Mouse (Mus musculus) kidney, embryonic 16.5 days (tissue): ENCODE measurements around the gene Rnaseh1. TPM values are rescaled to one million over a fixed set of nuclear protein-coding genes. Genes with fewer than 3 reads are reported as not detected.
A peak's percentile ranks its signal among the peaks of the same experiment; 100 is the strongest.

Experiments used
- ATAC-seq: fragments of 200-750 bp; cut with Nextera tagmentation; 2 replicates; pipeline ENCODE4 v1.8.0; 2017; ENCODE audit warnings: moderate TSS enrichment; ENCODE audit not compliant: low FRiP score, low TSS enrichment
- H3K27ac ChIP-seq: fragments of 300-500 bp; sonication (generic); 2 replicates; pipeline ENCODE4 v1.5.1; 2014; ENCODE audit warnings: low read length
- H3K27me3 ChIP-seq: fragments of 300-500 bp; sonication (generic); 2 replicates; pipeline ENCODE4 v1.6.1; 2014; ENCODE audit warnings: low read length, control low read depth, mixed read lengths; ENCODE audit not compliant: insufficient read depth
- H3K36me3 ChIP-seq: fragments of 300-500 bp; sonication (generic); 2 replicates; pipeline ENCODE4 v1.6.1; 2014; ENCODE audit warnings: low read length, control low read depth, mixed read lengths; ENCODE audit not compliant: insufficient read depth
- H3K4me1 ChIP-seq: fragments of 300-500 bp; sonication (generic); 2 replicates; pipeline ENCODE4 v1.6.1; 2014; ENCODE audit warnings: low read length, control low read depth, mixed read lengths; ENCODE audit not compliant: insufficient read depth
- H3K4me2 ChIP-seq: fragments of 300-500 bp; sonication (generic); replicated peaks from 2 replicates; pipeline ENCODE4 v1.6.1; 2014; ENCODE audit warnings: low read depth, low read length
- H3K4me3 ChIP-seq: fragments of 300-500 bp; sonication (generic); 2 replicates; pipeline ENCODE4 v1.5.1; 2014; ENCODE audit warnings: mild to moderate bottlenecking, low read length
- H3K9ac ChIP-seq: fragments of 300-500 bp; sonication (generic); replicated peaks from 2 replicates; pipeline ENCODE4 v1.6.1; 2014; ENCODE audit warnings: low read length
- H3K9me3 ChIP-seq: fragments of 300-500 bp; sonication (generic); 2 replicates; pipeline ENCODE4 v1.6.1; 2016; ENCODE audit warnings: low read length, control low read depth
- WGBS: fragments of 180-500 bp; shearing (Covaris S2); extraction: QIAGEN DNeasy Blood & Tissue Kit; methylation state at CpG from one replicate; pipeline ENCODE4 v1.1.7; 2014; 5-methylcytosine and 5-hydroxymethylcytosine counted together
- polyA plus RNA-seq: library from polyadenylated mRNA; unstranded; fragments of >200 nt; fragmentation: Nextera tagmentation; extraction: Ambion mirVana; gene quantifications from 2 replicates; pipeline ENCODE4 v1.2.1, GENCODE M21; 2015

The Rnaseh1 gene
- 34.7 and 39.3 TPM in 2 replicates for polyA plus RNA-seq

GRCm38 (mm10) chr12:28649141-28650110 lies at the start of gene Rnaseh1:
TSS of gene Rnaseh1 (plus strand) at chr12:28649602.
- WGBS = 2% methylated on average over 52 of the region's 52 CpGs
- peak within 1 kb of the TSS; percentile 67; the same call in 1 of the 2 replicates for H3K27ac ChIP-seq
- peaks cover 8% of the 10 kb centered on the region; the same call in 1 of the 2 replicates for H3K36me3 ChIP-seq
- no peaks in the 10 kb centered on the region for H3K27me3 ChIP-seq
- no peaks in the 10 kb centered on the region for H3K9me3 ChIP-seq
- peak within 1 kb of the TSS; percentile 82 for H3K4me2 ChIP-seq
- peak within 1 kb of the TSS; percentile 82 for H3K9ac ChIP-seq
- peak within 1 kb of the TSS; percentile 95 for H3K4me3 ChIP-seq
- H3K4me1 ChIP-seq = peaks cover 6% of the 10 kb centered on the region
- peak; percentile 97 for ATAC-seq

- no peak overlapping the region for H3K4me2 ChIP-seq
- WGBS = 15% methylated on average over 4 of the region's 4 CpGs
- H3K4me3 ChIP-seq = no peak overlapping the region
- H3K36me3 ChIP-seq = no peaks in the 10 kb centered on the region
- no peaks in the 10 kb centered on the region for H3K9me3 ChIP-seq
- ATAC-seq = no peak
- H3K27me3 ChIP-seq = no peaks in the 10 kb centered on the region
- H3K9ac ChIP-seq = no peak overlapping the region
- no peak overlapping the region for H3K27ac ChIP-seq
- H3K4me1 ChIP-seq = no peaks in the 10 kb centered on the region
Observed at GRCm38 (mm10) chr12:28602259-28602658, 47.1 kb upstream of the Rnaseh1 start.

- ATAC-seq = no peak
- Histone ChIP-seq H3K4me1 (0 out of 2 replicates have a peak, but pooled peaks cover 2% of the 10 kb centered on the region), H3K36me3 (no peaks in the 10 kb centered on the region), H3K27me3 (no peaks in the 10 kb centered on the region), H3K27ac (no peak overlapping the region), H3K4me2 (no peak overlapping the region), H3K9ac (no peak overlapping the region), H3K9me3 (no peaks in the 10 kb centered on the region), H3K4me3 (no peak overlapping the region)
- WGBS = 77% methylated on average over 1 of the region's 1 CpGs
Observed at GRCm38 (mm10) chr12:28603494-28603893, 45.9 kb upstream of the Rnaseh1 start.

GRCm38 (mm10) chr12:28607546-28608305 lies 41.7 kb upstream of the Rnaseh1 start:
- WGBS = 59% methylated on average over 17 of the region's 17 CpGs

GRCm38 (mm10) chr12:28612391-28612790 lies 37.0 kb upstream of the Rnaseh1 start:
- no peak for ATAC-seq
- Histone ChIP-seq H3K27ac (no peak overlapping the region), H3K4me3 (no peak overlapping the region), H3K9me3 (no peaks in the 10 kb centered on the region), H3K4me1 (0 out of 2 replicates have a peak, but pooled peaks cover 2% of the 10 kb centered on the region), H3K36me3 (no peaks in the 10 kb centered on the region), H3K4me2 (no peak overlapping the region), H3K27me3 (no peaks in the 10 kb centered on the region), H3K9ac (no peak overlapping the region)
- WGBS = 26% methylated on average over 6 of the region's 6 CpGs

More at GRCm38 (mm10) chr12:28607546-28608305, 41.7 kb upstream of the Rnaseh1 start:
- no peaks in the 10 kb centered on the region for H3K36me3 ChIP-seq
- no peak for ATAC-seq
- no peak overlapping the region for H3K27ac ChIP-seq
- H3K9me3 ChIP-seq = no peaks in the 10 kb centered on the region
- H3K4me3 ChIP-seq = no peak overlapping the region
- 0 out of 2 replicates have a peak, but pooled peaks cover 2% of the 10 kb centered on the region for H3K4me1 ChIP-seq
- H3K9ac ChIP-seq = no peak overlapping the region
- no peaks in the 10 kb centered on the region for H3K27me3 ChIP-seq
- no peak overlapping the region for H3K4me2 ChIP-seq

- Histone ChIP-seq H3K4me3 (no peak overlapping the region), H3K27ac (no peak overlapping the region), H3K9me3 (no peaks in the 10 kb centered on the region), H3K27me3 (no peaks in the 10 kb centered on the region), H3K4me2 (no peak overlapping the region), H3K36me3 (no peaks in the 10 kb centered on the region), H3K9ac (no peak overlapping the region), H3K4me1 (no peaks in the 10 kb centered on the region)
- WGBS = 62% methylated on average over 7 of the region's 7 CpGs
- ATAC-seq = no peak
Observed at GRCm38 (mm10) chr12:28614401-28614800, 35.0 kb upstream of the Rnaseh1 start.

GRCm38 (mm10) chr12:28617297-28617696 lies 32.1 kb upstream of the Rnaseh1 start:
- WGBS = 54% methylated on average over 4 of the region's 4 CpGs
- no peak overlapping the region for H3K27ac ChIP-seq
- no peak for ATAC-seq

GRCm38 (mm10) chr12:28621451-28622166 lies 27.8 kb upstream of the Rnaseh1 start:
- Histone ChIP-seq H3K4me3 (no peak overlapping the region), H3K9me3 (no peaks in the 10 kb centered on the region), H3K36me3 (no peaks in the 10 kb centered on the region), H3K9ac (no peak overlapping the region), H3K27me3 (no peaks in the 10 kb centered on the region), H3K4me2 (peak overlapping the region; percentile 10), H3K27ac (no peak overlapping the region), H3K4me1 (peaks cover 18% of the 10 kb centered on the region)
- peak; percentile 43; the same call in 1 of the 2 replicates for ATAC-seq
- WGBS = 10% methylated on average over 7 of the region's 7 CpGs

More at GRCm38 (mm10) chr12:28617297-28617696, 32.1 kb upstream of the Rnaseh1 start:
- no peaks in the 10 kb centered on the region for H3K36me3 ChIP-seq
- no peak overlapping the region for H3K4me3 ChIP-seq
- H3K9me3 ChIP-seq = no peaks in the 10 kb centered on the region
- H3K9ac ChIP-seq = no peak overlapping the region
- peaks cover 14% of the 10 kb centered on the region for H3K4me1 ChIP-seq
- no peaks in the 10 kb centered on the region for H3K27me3 ChIP-seq
- no peak overlapping the region for H3K4me2 ChIP-seq

GRCm38 (mm10) chr12:28622167-28622532 lies 27.3 kb upstream of the Rnaseh1 start:
- Histone ChIP-seq H3K27ac (no peak overlapping the region), H3K9me3 (no peaks in the 10 kb centered on the region), H3K36me3 (no peaks in the 10 kb centered on the region), H3K4me2 (no peak overlapping the region; the same call in 1 of the 2 replicates), H3K9ac (no peak overlapping the region), H3K27me3 (no peaks in the 10 kb centered on the region), H3K4me3 (no peak overlapping the region), H3K4me1 (peaks cover 18% of the 10 kb centered on the region)
- WGBS = 33% methylated on average over 5 of the region's 5 CpGs
- no peak for ATAC-seq
